Mouse (Mus musculus) kidney, adult 8-10 months (tissue): ENCODE measurements around the gene BC049715.

Experiments used
- DNase-seq, 2 experiments: peaks; one replicate each; pipeline ENCODE4 v3.0.0; 2022

The BC049715 gene

GRCm38 (mm10) chr6:136808631-136809046 lies 18.8 kb upstream of the BC049715 start:
- DNase-seq: peak in 1 of 2 experiments; percentile 41

DNA sequence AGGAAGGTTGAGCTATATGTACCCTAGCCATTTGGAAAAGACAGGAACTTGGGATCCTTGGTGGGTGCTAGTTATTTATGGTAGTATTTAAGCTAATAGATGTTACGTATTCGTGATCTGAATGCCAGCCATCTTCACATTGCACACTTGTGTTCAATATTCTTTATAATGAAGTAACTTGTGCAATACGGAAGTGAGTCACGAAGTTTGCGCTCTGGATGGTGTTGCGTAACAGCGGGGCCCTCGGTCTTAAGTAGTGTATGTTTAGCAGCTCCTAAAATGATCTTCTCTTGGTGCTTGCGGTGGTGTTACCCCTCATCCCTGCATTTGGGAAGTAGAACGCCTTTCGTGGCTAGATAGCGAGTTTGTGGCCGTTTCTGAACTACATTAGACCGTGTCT lies 18.3 kb upstream of the BC049715 start:
- DNase-seq: peak; percentile 45 to 47

DNA sequence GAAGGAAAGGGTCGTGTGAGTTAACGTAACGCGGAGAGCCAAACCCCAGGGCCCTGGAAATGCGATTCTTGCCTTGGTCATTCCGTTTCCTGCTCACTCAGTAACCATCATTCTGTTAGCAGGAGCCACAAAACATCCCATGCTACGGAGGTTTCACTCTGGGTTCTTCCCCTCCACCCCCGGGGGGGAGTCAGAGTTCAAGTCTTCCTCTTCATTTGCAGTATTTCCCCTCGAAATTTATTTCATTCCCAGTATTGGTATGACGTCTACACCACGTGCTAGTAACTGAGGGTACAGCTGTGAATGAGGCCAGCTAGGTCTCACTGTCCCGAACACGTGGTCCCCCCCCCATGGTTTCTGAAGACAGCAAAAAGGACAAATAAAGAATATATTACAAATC lies 17.8 kb upstream of the BC049715 start:
- no peak for DNase-seq

- DNase-seq: peak; percentile 62 to 76
These were observed 16.2 kb upstream of the BC049715 start for GRCm38 (mm10) chr6:136811196-136811595.

DNA sequence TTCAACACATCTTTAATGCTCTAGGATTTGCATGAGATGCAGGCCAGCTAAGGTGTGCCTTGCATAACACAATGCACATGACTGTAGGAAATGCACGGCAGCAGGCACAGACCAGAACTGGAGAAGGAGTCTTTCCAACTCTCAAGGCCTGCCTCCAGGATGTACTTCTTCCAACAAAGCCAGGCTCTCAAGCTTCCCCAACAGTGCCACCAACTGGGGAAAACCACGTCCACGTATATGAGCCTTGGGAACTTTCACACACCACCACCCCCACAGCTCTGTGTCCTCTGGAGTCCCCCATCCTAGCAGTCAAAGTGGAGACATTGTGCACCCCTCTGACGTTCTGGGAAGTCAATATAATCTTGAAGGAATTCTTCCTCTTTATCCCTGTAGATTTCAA lies 14.3 kb upstream of the BC049715 start:
- DNase-seq: no peak

GRCm38 (mm10) chr6:136815381-136815780 lies 12.0 kb upstream of the BC049715 start:
- no peak for DNase-seq

DNA sequence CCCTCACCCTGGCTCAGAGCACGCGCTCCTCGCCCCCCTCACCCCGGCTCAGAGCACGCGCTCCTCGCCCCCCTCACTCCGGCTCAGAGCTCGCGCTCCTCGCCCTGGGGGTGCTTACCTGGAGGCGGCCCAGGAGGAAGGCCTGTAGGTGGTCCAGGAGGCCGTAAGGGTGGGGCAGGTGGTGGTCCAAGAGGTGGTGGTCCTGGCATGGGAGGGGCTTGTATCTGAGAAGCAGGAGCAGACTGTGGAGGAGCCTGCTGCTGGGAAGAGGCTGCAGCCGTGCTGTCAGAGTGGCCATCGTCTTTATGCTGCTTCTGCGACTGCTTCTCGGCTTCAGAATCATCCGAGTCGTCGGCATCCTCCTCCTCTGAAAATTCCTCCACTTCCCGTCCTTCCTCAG lies 10.6 kb upstream of the BC049715 start:
- DNase-seq: no peak

GRCm38 (mm10) chr6:136817549-136817948 lies 9.9 kb upstream of the BC049715 start:
- no peak for DNase-seq

GRCm38 (mm10) chr6:136820381-136820780 lies 7.0 kb upstream of the BC049715 start:
- no peak for DNase-seq

- DNase-seq: no peak
These were observed 6.3 kb upstream of the BC049715 start for GRCm38 (mm10) chr6:136821086-136821485.

DNA sequence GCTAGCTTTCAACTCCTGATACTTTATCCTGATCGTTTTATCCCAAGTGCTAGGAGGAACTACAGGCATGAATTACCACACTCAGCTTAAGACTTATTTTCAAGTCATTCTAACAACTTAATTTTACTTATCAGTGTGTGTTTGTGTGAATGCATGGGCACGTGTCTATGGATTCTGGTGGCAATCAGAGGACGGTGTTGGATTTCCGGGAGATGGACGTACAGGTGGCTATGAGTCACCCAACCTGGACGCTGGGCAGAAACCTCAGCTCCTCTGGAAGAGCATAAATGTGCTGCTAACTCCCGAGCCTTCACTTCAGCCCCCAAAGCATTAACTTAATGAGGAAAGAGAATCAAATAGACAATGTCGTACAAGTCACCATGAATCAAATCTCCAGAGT lies 2.4 kb upstream of the BC049715 start:
- no peak for DNase-seq

- no peak for DNase-seq
These were observed 310 bp upstream of the BC049715 start for GRCm38 (mm10) chr6:136827116-136827515.

DNA sequence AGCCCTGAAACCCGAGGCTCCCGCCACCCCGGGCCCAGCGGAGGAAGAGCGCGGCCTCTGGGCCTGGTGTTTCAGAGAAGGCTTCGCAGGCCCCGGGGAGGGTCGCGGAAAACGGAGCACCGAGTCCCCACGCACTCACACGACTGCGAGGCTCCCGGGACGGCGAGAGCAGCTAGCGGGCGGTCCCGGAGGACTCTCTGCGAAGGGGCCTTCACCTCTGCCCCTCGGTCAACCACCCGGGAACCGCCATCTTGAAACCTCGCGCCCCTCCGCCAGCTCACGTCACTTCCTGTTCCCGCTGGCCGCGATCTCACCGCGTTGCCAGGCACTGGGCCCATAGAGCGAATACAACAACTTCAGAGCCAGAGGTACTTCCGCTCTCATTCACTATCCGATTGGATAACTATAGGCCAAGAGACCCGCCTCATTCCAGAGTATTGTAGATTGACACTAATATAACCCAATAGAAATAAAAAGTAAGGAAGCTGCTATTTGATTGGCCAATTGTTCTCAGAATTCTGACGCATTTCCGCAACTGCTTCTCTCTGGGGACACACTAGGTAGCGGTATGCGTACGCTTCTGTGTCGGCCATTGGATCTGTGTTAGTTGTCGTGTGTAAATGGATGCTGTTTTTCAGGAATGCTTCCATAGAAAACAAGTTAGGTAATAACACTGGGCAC lies 595 bp downstream of the BC049715 start, which contains the start of gene Wbp11:
TSS of gene Wbp11 (minus strand) at position 353 of the 681 bp plus-strand sequence.
- peak; percentile 96 to 98 for DNase-seq

GRCm38 (mm10) chr6:136828681-136829080 lies 1.3 kb downstream of the BC049715 start:
- no peak for DNase-seq

DNA sequence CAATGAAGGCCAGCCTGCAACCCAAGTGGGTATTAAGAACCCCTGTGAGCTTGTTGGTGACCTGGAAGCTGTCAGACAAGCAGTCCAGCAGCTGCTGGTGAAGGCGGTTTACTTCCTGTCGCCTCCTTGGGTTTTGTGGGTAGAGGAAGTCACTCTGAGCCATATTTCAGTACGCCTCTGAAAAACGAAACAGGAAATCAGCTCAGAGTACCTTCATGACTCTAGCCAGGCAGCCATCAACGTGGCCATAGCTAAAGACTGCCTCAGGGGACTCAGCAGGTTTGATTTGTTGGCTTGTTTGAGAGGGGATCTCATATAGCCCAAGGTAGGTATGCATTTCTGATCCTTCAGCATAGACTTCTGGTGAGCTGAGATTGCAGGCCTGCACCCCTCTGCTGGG lies 4.3 kb downstream of the BC049715 start:
- no peak for DNase-seq

- no peak for DNase-seq
These were observed 7.9 kb downstream of the BC049715 start, which contains the start of gene Smco3 for GRCm38 (mm10) chr6:136835352-136835751. Gene Smco3 (minus strand): TSS chr6:136835452.

DNA sequence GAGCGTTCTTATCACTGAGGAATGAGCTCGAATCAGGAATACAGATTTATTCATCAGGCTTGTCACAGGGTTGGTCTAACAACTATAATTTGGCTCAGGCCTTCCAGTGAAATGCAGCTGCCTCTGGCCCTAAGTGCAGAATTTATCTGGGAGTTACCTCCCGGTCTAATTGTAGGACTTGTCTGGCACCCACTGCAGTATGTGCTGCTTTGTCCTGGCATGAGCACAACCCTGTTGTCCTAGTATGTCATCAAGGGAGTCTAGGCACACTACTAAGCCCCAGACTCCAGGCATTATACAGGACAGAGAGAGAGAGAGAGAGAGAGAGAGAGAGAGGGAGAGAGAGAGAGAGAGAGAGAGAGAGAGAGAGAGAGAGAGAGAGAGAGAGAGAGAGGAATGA lies 9.9 kb downstream of the BC049715 start:
- no peak for DNase-seq

GRCm38 (mm10) chr6:136844903-136845302 lies 17.5 kb downstream of the BC049715 start:
- DNase-seq: no peak

DNA sequence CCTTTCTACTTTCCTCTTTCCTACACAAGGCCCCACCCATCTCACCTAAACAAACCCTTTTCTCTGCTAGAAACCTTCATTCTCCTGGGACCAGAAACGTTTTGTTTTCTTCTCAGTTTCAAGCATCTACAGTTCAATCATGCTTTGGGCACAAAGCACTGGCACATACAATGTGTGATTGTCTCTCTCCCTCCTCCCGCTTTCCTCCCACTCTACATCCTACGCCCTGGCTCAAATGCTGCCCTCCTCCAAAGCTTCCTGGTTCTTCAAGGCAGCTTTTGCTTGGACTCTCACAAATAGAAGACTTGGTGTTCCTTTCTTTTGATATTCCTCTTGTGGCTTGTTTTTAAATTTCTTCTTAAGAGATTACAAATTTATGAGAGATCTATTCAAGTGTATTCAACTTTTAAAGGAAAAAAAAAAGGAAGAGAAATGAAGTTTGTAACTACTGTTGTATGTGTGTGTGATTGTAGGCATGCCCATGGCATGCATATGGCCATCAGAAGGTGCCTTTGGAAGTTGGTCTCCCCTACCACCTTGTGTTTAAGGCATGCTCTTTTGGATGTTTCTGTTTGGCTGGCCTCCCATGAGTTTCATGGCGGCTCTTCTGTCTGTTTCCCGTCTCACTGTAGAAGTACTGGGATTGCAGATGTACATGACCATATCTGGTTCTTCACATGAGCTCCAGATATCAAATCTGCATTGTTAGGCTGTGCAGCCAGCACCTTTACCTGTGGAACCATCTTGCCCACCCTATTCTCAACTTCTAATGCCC lies 18.5 kb downstream of the BC049715 start:
- no peak for DNase-seq

DNA sequence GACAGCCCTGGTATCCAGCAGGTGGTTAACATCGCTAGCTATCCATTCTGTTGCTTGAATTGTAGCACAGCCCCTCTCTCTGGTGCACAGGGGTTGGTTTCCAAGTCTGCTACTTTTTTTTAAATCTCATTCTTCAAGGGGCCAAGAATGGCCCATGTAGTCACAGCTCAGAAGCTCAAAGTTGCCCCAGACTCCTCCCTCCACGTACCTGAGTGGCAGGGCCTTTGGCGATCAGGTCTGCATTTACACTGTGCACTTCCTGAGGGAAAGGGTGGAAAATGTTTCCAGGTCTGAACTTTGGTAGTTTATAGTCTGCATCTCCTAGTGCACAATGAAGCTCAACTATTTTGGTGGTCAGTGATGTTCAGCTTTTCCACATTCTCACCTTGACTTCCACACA lies 19.8 kb downstream of the BC049715 start:
- no peak for DNase-seq

GRCm38 (mm10) chr6:136847790-136848189 lies 20.4 kb downstream of the BC049715 start:
- peak; percentile 32 to 67 for DNase-seq

DNA sequence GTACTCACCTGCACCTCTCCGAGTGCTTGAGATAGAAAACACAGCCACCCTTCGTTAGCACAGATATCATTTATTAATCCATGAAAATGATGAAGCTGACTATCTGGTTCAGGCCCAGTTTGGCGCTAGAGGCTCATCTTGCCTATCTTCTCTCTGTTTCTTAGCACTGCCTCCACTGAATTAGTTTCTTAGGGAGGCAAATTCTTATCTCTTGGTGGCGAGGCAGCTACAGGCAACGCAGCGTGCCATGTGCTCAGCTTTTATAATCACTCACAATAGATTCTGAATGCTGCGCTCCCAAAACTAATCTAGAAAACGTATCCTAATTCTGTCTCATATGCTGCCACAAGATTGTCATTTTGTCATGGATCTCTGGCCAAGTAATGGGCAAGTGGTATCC lies 21.0 kb downstream of the BC049715 start:
- DNase-seq: no peak

GRCm38 (mm10) chr6:136848971-136849370 lies 21.5 kb downstream of the BC049715 start:
- no peak for DNase-seq

GRCm38 (mm10) chr6:136850267-136850666 lies 22.8 kb downstream of the BC049715 start:
- no peak for DNase-seq
